Mouse (Mus musculus): ENCODE data around the gene Zbtb9. TPM values are rescaled to one million over a fixed set of nuclear protein-coding genes. Genes with fewer than 3 reads are reported as not detected.
A peak's percentile ranks its signal among the peaks of the same experiment; 100 is the strongest.

The Zbtb9 gene
- polyA plus RNA-seq, 1 experiment from 2014 or later, result 16.9 TPM

GRCm38 (mm10) chr17:27038335-27039050 is 65.5 kb downstream of the Zbtb9 start:
- Histone ChIP-seq H3K27ac (no peak overlapping the region), H3K27me3 (no peaks in the 10 kb centered on the region), H3K9ac (no peak overlapping the region), H3K4me2 (no peak overlapping the region), H3K4me3 (no peak overlapping the region), H3K9me3 (no peaks in the 10 kb centered on the region), H3K36me3 (no peaks in the 10 kb centered on the region), H3K4me1 (peaks cover 43% of the 10 kb centered on the region)
- 30% methylated on average over 18 of the region's 18 CpGs for whole genome bisulfite sequencing
- ATAC-seq (ENCODE audit: borderline replicate concordance, extremely low read depth, low FRiP score, low TSS enrichment), result no peak

DNA sequence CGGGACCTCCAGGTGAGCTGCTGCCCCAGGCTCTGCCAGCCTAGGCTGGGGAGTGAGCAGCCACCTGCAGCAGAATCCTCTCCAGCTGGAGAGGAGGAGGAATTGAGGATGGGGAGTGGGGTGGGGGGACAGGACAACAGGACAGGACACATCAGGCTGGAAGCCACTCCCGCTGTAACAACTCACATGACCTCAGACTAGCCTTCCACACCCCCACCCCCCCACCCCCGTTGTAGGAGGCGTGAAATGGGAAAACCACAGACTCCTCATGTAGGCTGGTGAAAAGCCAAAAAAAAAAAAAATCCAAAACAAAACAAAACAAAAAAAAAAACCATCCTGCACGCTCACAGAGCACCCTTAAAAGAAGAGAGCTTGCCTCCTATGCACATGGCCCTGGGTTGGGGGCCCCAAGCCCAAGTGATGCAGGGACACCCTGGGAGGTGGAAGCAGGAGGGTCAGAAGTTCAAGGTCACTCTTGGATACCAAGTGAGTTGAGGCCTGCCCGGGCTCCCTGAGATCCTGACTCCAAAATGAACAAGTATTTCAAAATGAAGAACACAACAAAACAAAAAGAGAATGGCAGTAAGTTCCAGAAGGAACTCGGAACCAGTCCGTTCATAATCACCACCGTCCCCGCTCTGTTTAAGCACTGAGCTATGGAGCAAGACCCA is 66.6 kb downstream of the Zbtb9 start:
- no peak for ATAC-seq (ENCODE audit: borderline replicate concordance, extremely low read depth, low FRiP score, low TSS enrichment)
- no peak overlapping the region for H3K27ac ChIP-seq
- H3K9me3 ChIP-seq, result no peaks in the 10 kb centered on the region
- peaks cover 43% of the 10 kb centered on the region for H3K4me1 ChIP-seq
- no peak overlapping the region for H3K4me2 ChIP-seq
- 70% methylated on average over 10 of the region's 10 CpGs for WGBS
- no peak overlapping the region for H3K9ac ChIP-seq
- H3K36me3 ChIP-seq, result no peaks in the 10 kb centered on the region
- H3K4me3 ChIP-seq, result no peak overlapping the region
- no peaks in the 10 kb centered on the region for H3K27me3 ChIP-seq

GRCm38 (mm10) chr17:27040304-27041045 is 67.5 kb downstream of the Zbtb9 start:
- 23% methylated on average over 20 of the region's 20 CpGs for WGBS
- H3K4me2 ChIP-seq, result 0 out of 2 replicates have a peak overlapping the region, but pooled peaks have one; percentile 11
- H3K4me1 ChIP-seq, result peaks cover 43% of the 10 kb centered on the region
- no peak overlapping the region for H3K9ac ChIP-seq
- no peak overlapping the region for H3K4me3 ChIP-seq
- H3K9me3 ChIP-seq, result no peaks in the 10 kb centered on the region
- ATAC-seq (ENCODE audit: borderline replicate concordance, extremely low read depth, low FRiP score, low TSS enrichment), result no peak
- no peaks in the 10 kb centered on the region for H3K36me3 ChIP-seq
- H3K27me3 ChIP-seq, result no peaks in the 10 kb centered on the region
- peak overlapping the region; percentile 3; the same call in 1 of the 2 replicates for H3K27ac ChIP-seq

DNA sequence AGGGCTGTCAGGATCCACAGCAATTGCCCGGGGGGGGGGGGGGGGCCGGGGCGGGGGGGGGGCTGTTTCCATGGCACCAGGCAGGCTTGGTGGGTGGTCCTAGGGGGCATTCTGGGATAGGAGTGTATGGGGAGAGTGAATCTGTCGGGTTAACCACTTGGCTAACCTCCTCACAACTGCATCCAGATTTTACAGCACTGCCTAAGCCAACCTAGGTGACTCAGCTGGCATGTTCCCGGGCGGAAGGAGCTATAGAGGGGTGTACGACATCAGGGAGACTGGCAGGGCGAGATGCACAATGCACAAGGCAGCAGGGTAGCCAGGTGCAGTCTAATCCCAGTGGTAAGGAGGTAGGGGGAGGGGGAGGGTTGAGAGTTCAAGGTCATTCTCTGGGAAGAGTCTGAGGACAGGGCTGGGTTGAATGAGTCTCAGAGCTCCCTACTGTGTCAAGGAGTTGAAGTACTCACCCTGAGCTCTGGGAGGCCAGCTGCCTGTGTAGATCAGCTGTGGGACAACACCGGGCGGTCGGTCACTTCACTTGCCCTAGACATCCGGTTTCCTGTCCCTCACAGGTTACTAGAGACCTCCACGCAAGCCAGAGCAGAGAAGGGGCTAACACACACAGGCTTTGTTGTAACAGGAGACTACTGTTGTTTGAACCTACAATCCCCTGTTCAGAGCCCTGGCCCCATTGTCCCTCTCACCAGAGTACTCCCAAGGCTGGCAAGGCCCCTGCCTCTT is 68.2 kb downstream of the Zbtb9 start:
- H3K4me1 ChIP-seq, result peaks cover 43% of the 10 kb centered on the region

DNA sequence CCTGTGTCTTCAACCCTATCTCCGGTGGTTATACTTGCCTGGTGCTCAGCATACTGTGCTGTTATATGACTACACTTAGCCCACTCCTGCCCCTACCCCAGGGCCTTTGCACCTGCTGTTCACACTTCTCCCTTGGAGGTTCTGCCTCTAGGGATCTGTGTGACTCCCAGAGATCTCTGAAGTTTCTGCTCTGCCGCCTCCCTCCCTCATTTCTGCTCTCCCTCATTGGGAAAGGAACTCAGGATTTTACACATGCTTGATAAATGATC is 68.8 kb downstream of the Zbtb9 start:
- H3K27me3 ChIP-seq, result no peaks in the 10 kb centered on the region
- H3K9ac ChIP-seq, result no peak overlapping the region
- H3K4me1 ChIP-seq, result peaks cover 41% of the 10 kb centered on the region
- H3K27ac ChIP-seq, result no peak overlapping the region
- H3K9me3 ChIP-seq, result no peaks in the 10 kb centered on the region
- no peak overlapping the region for H3K4me2 ChIP-seq
- 90% methylated on average over 2 of the region's 2 CpGs for WGBS
- H3K36me3 ChIP-seq, result no peaks in the 10 kb centered on the region
- H3K4me3 ChIP-seq, result no peak overlapping the region
- no peak for ATAC-seq (ENCODE audit: borderline replicate concordance, extremely low read depth, low FRiP score, low TSS enrichment)

More for the DNA sequence above, 68.2 kb downstream of the Zbtb9 start:
- no peak overlapping the region for H3K4me2 ChIP-seq
- H3K9me3 ChIP-seq, result no peaks in the 10 kb centered on the region
- H3K36me3 ChIP-seq, result no peaks in the 10 kb centered on the region
- H3K27ac ChIP-seq, result no peak overlapping the region
- 53% methylated on average over 10 of the region's 13 CpGs for WGBS
- H3K4me3 ChIP-seq, result no peak overlapping the region
- ATAC-seq (ENCODE audit: borderline replicate concordance, extremely low read depth, low FRiP score, low TSS enrichment), result no peak
- no peak overlapping the region for H3K9ac ChIP-seq
- H3K27me3 ChIP-seq, result no peaks in the 10 kb centered on the region

DNA sequence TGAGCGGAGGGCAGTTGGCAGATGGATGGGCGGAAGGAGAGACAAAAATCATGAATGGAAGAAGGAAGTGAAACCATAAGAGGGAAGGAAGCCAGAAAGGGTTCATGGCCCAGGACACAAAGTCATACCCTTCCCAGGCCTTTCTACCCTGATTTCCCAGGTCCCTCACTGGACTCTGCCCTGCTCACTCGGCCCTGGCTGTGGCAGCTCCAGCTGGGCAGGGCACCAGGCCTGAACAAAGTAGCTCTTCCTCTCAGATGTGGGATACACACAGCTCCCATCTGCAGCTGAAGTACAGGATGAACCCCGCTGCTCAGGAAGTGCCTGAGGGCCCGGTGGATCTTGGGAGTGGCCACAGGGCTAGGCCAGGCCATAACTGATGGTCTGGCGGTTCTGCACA is 69.9 kb downstream of the Zbtb9 start:
- H3K4me2 ChIP-seq, result no peak overlapping the region
- H3K9ac ChIP-seq, result no peak overlapping the region
- H3K27me3 ChIP-seq, result no peaks in the 10 kb centered on the region
- H3K36me3 ChIP-seq, result no peaks in the 10 kb centered on the region
- ATAC-seq (ENCODE audit: borderline replicate concordance, extremely low read depth, low FRiP score, low TSS enrichment), result no peak
- H3K27ac ChIP-seq, result no peak overlapping the region
- H3K9me3 ChIP-seq, result no peaks in the 10 kb centered on the region
- peaks cover 38% of the 10 kb centered on the region for H3K4me1 ChIP-seq
- WGBS, result 74% methylated on average over 6 of the region's 6 CpGs
- no peak overlapping the region for H3K4me3 ChIP-seq

- no peaks in the 10 kb centered on the region for H3K9me3 ChIP-seq
- WGBS, result 78% methylated on average over 6 of the region's 6 CpGs
- no peak overlapping the region for H3K4me2 ChIP-seq
- no peak overlapping the region for H3K4me3 ChIP-seq
- peaks cover 31% of the 10 kb centered on the region for H3K4me1 ChIP-seq
- H3K27ac ChIP-seq, result no peak overlapping the region
- no peak for ATAC-seq (ENCODE audit: borderline replicate concordance, extremely low read depth, low FRiP score, low TSS enrichment)
- no peak overlapping the region for H3K9ac ChIP-seq
- H3K27me3 ChIP-seq, result no peaks in the 10 kb centered on the region
- no peaks in the 10 kb centered on the region for H3K36me3 ChIP-seq
Measured at GRCm38 (mm10) chr17:27045164-27045563, 72.2 kb downstream of the Zbtb9 start.

GRCm38 (mm10) chr17:27047762-27048444 is 74.9 kb downstream of the Zbtb9 start:
- H3K4me1 ChIP-seq, result peaks cover 28% of the 10 kb centered on the region
- no peak overlapping the region for H3K4me3 ChIP-seq
- WGBS, result 73% methylated on average over 14 of the region's 14 CpGs
- no peaks in the 10 kb centered on the region for H3K9me3 ChIP-seq
- no peaks in the 10 kb centered on the region for H3K27me3 ChIP-seq
- no peak overlapping the region for H3K4me2 ChIP-seq
- peak overlapping the region; percentile 69 for H3K27ac ChIP-seq
- no peaks in the 10 kb centered on the region for H3K36me3 ChIP-seq
- H3K9ac ChIP-seq, result 0 out of 2 replicates have a peak overlapping the region, but pooled peaks have one; percentile 21
- ATAC-seq (ENCODE audit: borderline replicate concordance, extremely low read depth, low FRiP score, low TSS enrichment), result no peak

DNA sequence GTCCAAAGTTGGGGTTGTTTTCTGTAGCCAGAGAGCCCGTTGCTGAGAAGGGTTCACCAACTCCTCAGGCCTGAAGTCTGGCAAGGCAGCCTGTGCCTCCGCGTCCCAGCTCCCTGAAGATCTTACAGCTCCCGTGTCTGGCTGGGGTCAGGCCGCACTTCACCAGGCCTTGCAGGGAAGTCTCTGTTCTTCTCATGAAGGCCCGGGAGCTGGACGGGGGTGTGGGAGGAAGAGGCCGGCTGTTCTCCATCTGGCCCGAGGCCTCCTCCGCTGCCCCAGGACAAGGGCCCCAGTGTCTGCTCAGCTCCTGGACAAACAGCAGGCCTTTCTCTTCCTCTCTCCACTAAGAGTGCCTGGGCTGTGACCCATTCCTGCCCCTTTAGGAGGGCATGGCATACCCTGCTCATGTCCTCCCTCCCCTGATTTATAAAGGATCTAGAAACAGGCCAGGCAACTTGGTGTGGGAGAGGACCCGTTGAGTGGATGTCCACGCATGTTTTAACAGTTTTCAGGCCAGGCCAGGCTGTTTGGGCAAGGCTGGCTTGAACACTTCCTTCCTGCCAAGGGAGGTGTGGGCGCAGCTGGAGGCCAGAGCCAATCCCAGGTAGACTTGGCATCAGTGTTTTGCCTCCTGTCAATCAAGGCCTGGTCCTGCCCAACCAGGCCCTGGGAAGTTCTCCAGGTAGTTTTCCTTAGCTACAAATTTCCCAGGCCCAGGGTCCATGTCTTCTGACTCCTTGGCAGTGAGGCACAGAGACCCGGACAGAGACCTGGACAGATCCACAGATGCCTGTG is 75.7 kb downstream of the Zbtb9 start:
- ATAC-seq (ENCODE audit: borderline replicate concordance, extremely low read depth, low FRiP score, low TSS enrichment), result no peak
- H3K36me3 ChIP-seq, result no peaks in the 10 kb centered on the region
- H3K9ac ChIP-seq, result peak overlapping the region; percentile 21
- no peak overlapping the region for H3K4me2 ChIP-seq
- 40% methylated on average over 14 of the region's 14 CpGs for WGBS
- no peaks in the 10 kb centered on the region for H3K9me3 ChIP-seq
- H3K4me3 ChIP-seq, result no peak overlapping the region
- peak overlapping the region; percentile 69 for H3K27ac ChIP-seq
- H3K4me1 ChIP-seq, result peaks cover 24% of the 10 kb centered on the region
- no peaks in the 10 kb centered on the region for H3K27me3 ChIP-seq

GRCm38 (mm10) chr17:27050853-27051252 is 77.9 kb downstream of the Zbtb9 start:
- no peak overlapping the region for H3K27ac ChIP-seq
- 66% methylated on average over 5 of the region's 5 CpGs for WGBS
- H3K4me2 ChIP-seq, result no peak overlapping the region
- H3K36me3 ChIP-seq, result no peaks in the 10 kb centered on the region
- ATAC-seq (ENCODE audit: borderline replicate concordance, extremely low read depth, low FRiP score, low TSS enrichment), result no peak
- peaks cover 25% of the 10 kb centered on the region for H3K4me1 ChIP-seq
- no peaks in the 10 kb centered on the region for H3K9me3 ChIP-seq
- H3K4me3 ChIP-seq, result no peak overlapping the region
- H3K9ac ChIP-seq, result no peak overlapping the region
- no peaks in the 10 kb centered on the region for H3K27me3 ChIP-seq
